Mouse (Mus musculus) lung, postnatal 25 days (tissue): Measurements from ENCODE around the gene Nrap.
A peak's percentile ranks its signal among the peaks of the same experiment; 100 is the strongest.

Experiments
- DNase-seq: peaks from one replicate; pipeline ENCODE4 v3.0.0; 2022; ENCODE audit warnings: low spot score

The Nrap gene

GRCm38 (mm10) chr19:56396669-56397621, 7.1 kb upstream of the Nrap start, which contains the start of gene Casp7:
Gene Casp7, plus strand, starts transcription at chr19:56397129.
- DNase-seq, result peak; percentile 74

GRCm38 (mm10) chr19:56396227-56396626, 6.4 kb upstream of the Nrap start:
- DNase-seq, result no peak

- DNase-seq, result no peak
These were observed 5.5 kb upstream of the Nrap start for GRCm38 (mm10) chr19:56395183-56395935.

GRCm38 (mm10) chr19:56393311-56393866, 3.6 kb upstream of the Nrap start:
- DNase-seq, result no peak

- peak; percentile 45 for DNase-seq
These were observed 1.6 kb upstream of the Nrap start for GRCm38 (mm10) chr19:56391307-56392046.

- DNase-seq, result no peak
These were observed 661 bp downstream of the Nrap start for GRCm38 (mm10) chr19:56389176-56389575.

- DNase-seq, result no peak
These were observed 2.0 kb downstream of the Nrap start for GRCm38 (mm10) chr19:56387726-56388302.

GRCm38 (mm10) chr19:56386095-56386494, 3.7 kb downstream of the Nrap start:
- no peak for DNase-seq

- no peak for DNase-seq
These were observed 4.3 kb downstream of the Nrap start for GRCm38 (mm10) chr19:56385546-56385945.

GRCm38 (mm10) chr19:56381407-56381806, 8.4 kb downstream of the Nrap start:
- no peak for DNase-seq

GRCm38 (mm10) chr19:56380341-56380740, 9.5 kb downstream of the Nrap start:
- DNase-seq, result no peak

- no peak for DNase-seq
These were observed 11.2 kb downstream of the Nrap start for GRCm38 (mm10) chr19:56378554-56379172.

- DNase-seq, result no peak
These were observed 11.8 kb downstream of the Nrap start for GRCm38 (mm10) chr19:56378007-56378406.

GRCm38 (mm10) chr19:56374011-56374410, 15.8 kb downstream of the Nrap start:
- no peak for DNase-seq

- DNase-seq, result no peak
These were observed 16.6 kb downstream of the Nrap start for GRCm38 (mm10) chr19:56373246-56373645.

GRCm38 (mm10) chr19:56372226-56372625, 17.6 kb downstream of the Nrap start:
- no peak for DNase-seq

GRCm38 (mm10) chr19:56370389-56371150, 19.3 kb downstream of the Nrap start:
- DNase-seq, result no peak

- DNase-seq, result no peak
These were observed 20.9 kb downstream of the Nrap start for GRCm38 (mm10) chr19:56368912-56369311.

GRCm38 (mm10) chr19:56367778-56368177, 22.1 kb downstream of the Nrap start:
- no peak for DNase-seq

- no peak for DNase-seq
These were observed 23.2 kb downstream of the Nrap start for GRCm38 (mm10) chr19:56366625-56367024.
